Mouse (Mus musculus) midbrain, embryonic 12.5 days (tissue): ENCODE measurements around the gene Prpsap2. TPM values are rescaled to one million over a fixed set of nuclear protein-coding genes. Genes with fewer than 3 reads are reported as not detected.
A peak's percentile ranks its signal among the peaks of the same experiment; 100 is the strongest.

Source experiments
- ATAC-seq: fragments of 200-750 bp; cut with Nextera tagmentation; 2 replicates; pipeline ENCODE4 v1.8.0; 2017; ENCODE audit warnings: low read depth, moderate TSS enrichment, moderate library complexity; ENCODE audit not compliant: low FRiP score
- H3K27ac ChIP-seq: fragments of 300-500 bp; sonication (generic); replicated peaks from 2 replicates; pipeline ENCODE4 v1.5.1; 2016; ENCODE audit warnings: mild to moderate bottlenecking
- H3K27me3 ChIP-seq: fragments of 300-500 bp; sonication (generic); 2 replicates; pipeline ENCODE4 v1.6.1; 2016; ENCODE audit warnings: mild to moderate bottlenecking
- H3K36me3 ChIP-seq: fragments of 300-500 bp; sonication (generic); 2 replicates; pipeline ENCODE4 v1.6.1; 2016
- H3K4me1 ChIP-seq: fragments of 300-500 bp; sonication (generic); 2 replicates; pipeline ENCODE4 v1.6.1; 2016
- H3K4me2 ChIP-seq: fragments of 300-500 bp; sonication (generic); replicated peaks from 2 replicates; pipeline ENCODE4 v1.6.1; 2016; ENCODE audit warnings: mild to moderate bottlenecking, moderate library complexity
- H3K4me3 ChIP-seq: fragments of 300-500 bp; sonication (generic); 2 replicates; pipeline ENCODE4 v1.5.1; 2016; ENCODE audit warnings: mild to moderate bottlenecking
- H3K9ac ChIP-seq: fragments of 300-500 bp; sonication (generic); replicated peaks from 2 replicates; pipeline ENCODE4 v1.6.1; 2016; ENCODE audit warnings: mild to moderate bottlenecking, moderate library complexity
- H3K9me3 ChIP-seq: fragments of 300-500 bp; sonication (generic); 2 replicates; pipeline ENCODE4 v1.6.1; 2016; ENCODE audit warnings: mild to moderate bottlenecking
- WGBS: fragments of 180-500 bp; shearing (Covaris S2); methylation state at CpG from one replicate; pipeline ENCODE4 v1.1.7; 2016; 5-methylcytosine and 5-hydroxymethylcytosine counted together
- polyA plus RNA-seq: library from polyadenylated mRNA; unstranded; fragments of >200 nt; fragmentation: Nextera tagmentation; extraction: Ambion mirVana; gene quantifications from 2 replicates; pipeline ENCODE4 v1.2.1, GENCODE M21; 2016

Prpsap2 gene
- polyA plus RNA-seq, 1 experiment from 2014 or later, result 61.3 TPM

- Histone ChIP-seq H3K9me3 (no peaks in the 10 kb centered on the region), H3K27ac (no peak overlapping the region), H3K27me3 (peaks cover 8% of the 10 kb centered on the region), H3K9ac (no peak overlapping the region), H3K4me1 (no peaks in the 10 kb centered on the region), H3K36me3 (no peaks in the 10 kb centered on the region), H3K4me2 (no peak overlapping the region), H3K4me3 (no peak overlapping the region)
- ATAC-seq, result peak; percentile 30; the same call in 1 of the 2 replicates
- WGBS, result 45% methylated on average over 11 of the region's 11 CpGs
Measured at GRCm38 (mm10) chr11:61714346-61715117, 47.4 kb downstream of the Prpsap2 start.

- no peak for ATAC-seq
- Histone ChIP-seq H3K9ac (no peak overlapping the region), H3K36me3 (no peaks in the 10 kb centered on the region), H3K4me1 (no peaks in the 10 kb centered on the region), H3K9me3 (no peaks in the 10 kb centered on the region), H3K4me3 (no peak overlapping the region), H3K27me3 (peaks cover 8% of the 10 kb centered on the region), H3K4me2 (no peak overlapping the region), H3K27ac (no peak overlapping the region)
- 59% methylated on average over 15 of the region's 15 CpGs for WGBS
Measured at GRCm38 (mm10) chr11:61713157-61713855, 48.6 kb downstream of the Prpsap2 start.

DNA sequence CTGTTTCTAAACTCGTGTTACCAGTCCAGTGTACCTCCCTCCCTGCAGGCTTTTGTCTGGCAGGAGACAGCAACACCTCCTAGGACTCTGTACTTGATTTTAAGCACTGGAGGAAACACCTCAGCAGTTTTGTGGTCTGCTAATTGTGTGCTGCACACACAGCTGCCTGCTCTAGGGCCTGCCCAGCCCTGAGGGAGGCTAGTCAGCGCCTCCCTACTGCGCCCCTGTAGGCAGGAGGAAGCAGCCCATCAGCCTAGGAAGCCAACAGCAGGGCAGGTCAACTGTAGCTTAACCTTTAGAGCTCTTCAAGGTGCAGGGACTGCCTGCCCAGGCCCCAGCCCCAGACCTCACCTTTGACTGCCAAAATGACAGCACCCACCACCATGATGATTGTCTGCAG is 53.0 kb downstream of the Prpsap2 start:
- no peaks in the 10 kb centered on the region for H3K36me3 ChIP-seq
- H3K27me3 ChIP-seq, result peaks cover 3% of the 10 kb centered on the region; the same call in 1 of the 2 replicates
- WGBS, result 69% methylated on average over 3 of the region's 3 CpGs
- H3K4me1 ChIP-seq, result no peaks in the 10 kb centered on the region
- no peak overlapping the region for H3K27ac ChIP-seq
- H3K4me3 ChIP-seq, result no peak overlapping the region
- no peaks in the 10 kb centered on the region for H3K9me3 ChIP-seq
- no peak overlapping the region for H3K4me2 ChIP-seq
- ATAC-seq, result no peak
- no peak overlapping the region for H3K9ac ChIP-seq

DNA sequence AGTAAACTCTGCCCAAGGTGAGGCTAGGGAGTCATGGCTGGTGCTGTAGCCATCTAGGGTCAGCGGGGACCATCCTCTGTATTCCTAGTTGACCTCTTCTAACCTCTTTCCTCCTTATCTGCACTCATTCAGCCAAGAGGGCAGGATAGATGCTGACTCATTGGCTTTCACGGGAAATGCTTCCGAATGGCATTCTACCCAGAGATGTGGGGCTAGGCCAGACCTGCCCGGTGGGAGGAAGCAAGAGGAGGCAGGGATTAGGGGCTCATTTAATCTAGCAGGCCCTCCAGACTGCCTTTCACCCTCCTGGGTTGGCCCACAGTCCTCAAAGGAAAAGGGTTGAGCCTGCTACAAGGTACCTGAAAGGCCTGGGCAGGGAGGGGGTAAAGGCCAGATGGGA is 55.7 kb downstream of the Prpsap2 start:
- no peak overlapping the region for H3K27ac ChIP-seq
- H3K4me1 ChIP-seq, result peaks cover 7% of the 10 kb centered on the region
- H3K4me2 ChIP-seq, result no peak overlapping the region
- H3K9me3 ChIP-seq, result no peaks in the 10 kb centered on the region
- no peak overlapping the region for H3K4me3 ChIP-seq
- no peak for ATAC-seq
- H3K9ac ChIP-seq, result no peak overlapping the region
- WGBS, result 62% methylated on average over 4 of the region's 4 CpGs
- H3K27me3 ChIP-seq, result no peaks in the 10 kb centered on the region; the same call in 1 of the 2 replicates
- H3K36me3 ChIP-seq, result no peaks in the 10 kb centered on the region

- WGBS, result 89% methylated on average over 2 of the region's 2 CpGs
- H3K9ac ChIP-seq, result no peak overlapping the region
- H3K27me3 ChIP-seq, result no peaks in the 10 kb centered on the region; the same call in 1 of the 2 replicates
- ATAC-seq, result no peak
- H3K36me3 ChIP-seq, result no peaks in the 10 kb centered on the region
- no peak overlapping the region for H3K4me2 ChIP-seq
- H3K27ac ChIP-seq, result no peak overlapping the region
- H3K9me3 ChIP-seq, result no peaks in the 10 kb centered on the region
- H3K4me1 ChIP-seq, result peaks cover 11% of the 10 kb centered on the region
- no peak overlapping the region for H3K4me3 ChIP-seq
Measured at GRCm38 (mm10) chr11:61705581-61705980, 56.3 kb downstream of the Prpsap2 start.

DNA sequence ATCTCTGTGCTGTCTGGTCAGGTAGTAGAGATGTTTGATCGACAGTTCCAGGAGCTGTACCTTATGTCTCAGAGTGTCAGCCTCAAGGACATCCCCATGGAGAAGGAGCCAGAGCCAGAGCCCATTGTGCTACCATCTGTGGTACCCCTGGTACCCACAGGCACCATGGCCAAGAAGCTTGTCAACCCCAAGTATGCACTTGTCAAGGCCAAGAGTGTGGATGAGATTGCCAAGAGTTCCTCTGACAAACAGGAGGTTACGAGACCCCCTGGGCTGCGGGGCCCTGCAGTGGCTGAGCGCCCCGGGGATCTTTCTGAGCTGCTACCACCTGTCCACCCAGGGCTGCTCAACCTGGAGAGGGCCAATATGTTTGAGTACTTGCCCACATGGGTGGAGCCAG is 59.4 kb downstream of the Prpsap2 start:
- no peaks in the 10 kb centered on the region for H3K36me3 ChIP-seq
- no peak for ATAC-seq
- H3K27ac ChIP-seq, result no peak overlapping the region
- no peak overlapping the region for H3K4me3 ChIP-seq
- H3K4me1 ChIP-seq, result peaks cover 17% of the 10 kb centered on the region
- H3K4me2 ChIP-seq, result no peak overlapping the region
- no peaks in the 10 kb centered on the region for H3K27me3 ChIP-seq
- no peak overlapping the region for H3K9ac ChIP-seq
- H3K9me3 ChIP-seq, result no peaks in the 10 kb centered on the region
- 95% methylated on average over 5 of the region's 5 CpGs for WGBS

DNA sequence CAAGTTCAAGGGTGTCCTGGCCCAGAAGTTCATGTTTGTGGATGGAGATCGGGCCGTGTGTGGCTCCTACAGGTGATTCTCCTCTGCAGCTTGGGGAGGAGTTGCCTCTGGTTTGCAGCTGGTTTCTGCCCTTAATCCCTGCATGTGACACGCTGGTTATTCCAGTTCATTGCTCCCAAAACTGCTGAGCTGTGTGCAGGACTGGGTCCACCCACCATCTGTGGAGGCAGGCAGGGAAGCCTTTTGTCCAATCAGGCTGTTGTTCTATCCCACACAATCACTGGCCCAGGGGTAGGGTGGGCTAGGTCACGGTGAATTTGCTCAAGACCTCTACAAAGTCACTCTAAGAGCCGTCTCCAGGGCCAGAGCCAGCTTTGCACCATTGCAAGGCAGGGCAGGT is 60.2 kb downstream of the Prpsap2 start:
- Histone ChIP-seq H3K9ac (no peak overlapping the region), H3K27me3 (no peaks in the 10 kb centered on the region), H3K4me2 (no peak overlapping the region), H3K4me1 (peaks cover 17% of the 10 kb centered on the region), H3K27ac (no peak overlapping the region), H3K36me3 (no peaks in the 10 kb centered on the region), H3K9me3 (no peaks in the 10 kb centered on the region), H3K4me3 (no peak overlapping the region)
- ATAC-seq, result no peak
- 48% methylated on average over 5 of the region's 5 CpGs for WGBS

DNA sequence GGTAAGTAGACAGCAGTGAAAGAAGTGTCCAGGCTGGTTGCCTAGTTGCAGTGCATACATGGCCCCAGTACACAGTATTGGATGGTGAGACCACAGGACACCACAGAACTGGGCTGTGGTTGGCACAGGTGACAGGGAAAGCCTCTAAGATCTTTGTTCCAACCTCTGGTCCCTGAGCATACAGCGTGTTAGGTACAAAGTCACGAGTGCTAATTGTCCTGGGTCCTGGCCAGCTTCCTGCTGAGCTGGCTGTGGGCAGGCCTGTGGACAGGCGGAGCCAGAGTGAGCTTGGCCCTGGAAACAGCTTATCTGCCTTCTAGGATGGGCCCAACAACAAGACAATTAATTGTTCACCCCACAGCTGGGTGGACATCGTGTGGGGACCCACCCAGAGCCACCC is 62.0 kb downstream of the Prpsap2 start:
- H3K36me3 ChIP-seq, result no peaks in the 10 kb centered on the region
- ATAC-seq, result no peak
- WGBS, result 78% methylated on average over 4 of the region's 4 CpGs
- peaks cover 17% of the 10 kb centered on the region for H3K4me1 ChIP-seq
- no peak overlapping the region for H3K27ac ChIP-seq
- H3K27me3 ChIP-seq, result no peaks in the 10 kb centered on the region
- no peak overlapping the region for H3K4me3 ChIP-seq
- H3K4me2 ChIP-seq, result no peak overlapping the region
- no peak overlapping the region for H3K9ac ChIP-seq
- no peaks in the 10 kb centered on the region for H3K9me3 ChIP-seq

- 91% methylated on average over 5 of the region's 5 CpGs for WGBS
- H3K27ac ChIP-seq, result no peak overlapping the region
- H3K27me3 ChIP-seq, result no peaks in the 10 kb centered on the region
- H3K4me3 ChIP-seq, result no peak overlapping the region
- no peaks in the 10 kb centered on the region for H3K36me3 ChIP-seq
- no peak for ATAC-seq
- no peak overlapping the region for H3K4me2 ChIP-seq
- peaks cover 17% of the 10 kb centered on the region for H3K4me1 ChIP-seq
- H3K9me3 ChIP-seq, result no peaks in the 10 kb centered on the region
- no peak overlapping the region for H3K9ac ChIP-seq
Measured at GRCm38 (mm10) chr11:61699460-61699859, 62.4 kb downstream of the Prpsap2 start.

GRCm38 (mm10) chr11:61698852-61699251 is 63.0 kb downstream of the Prpsap2 start:
- H3K27ac ChIP-seq, result no peak overlapping the region

GRCm38 (mm10) chr11:61692996-61693395 is 68.9 kb downstream of the Prpsap2 start:
- Histone ChIP-seq H3K27ac (no peak overlapping the region), H3K9ac (no peak overlapping the region), H3K4me3 (no peak overlapping the region), H3K36me3 (no peaks in the 10 kb centered on the region), H3K4me1 (no peaks in the 10 kb centered on the region; the same call in 1 of the 2 replicates), H3K4me2 (no peak overlapping the region), H3K27me3 (no peaks in the 10 kb centered on the region; the same call in 1 of the 2 replicates), H3K9me3 (no peaks in the 10 kb centered on the region)
- no peak for ATAC-seq
- 88% methylated on average over 5 of the region's 5 CpGs for WGBS

More at GRCm38 (mm10) chr11:61698852-61699251, 63.0 kb downstream of the Prpsap2 start:
- H3K9ac ChIP-seq, result no peak overlapping the region
- no peaks in the 10 kb centered on the region for H3K36me3 ChIP-seq
- no peak overlapping the region for H3K4me2 ChIP-seq
- H3K4me1 ChIP-seq, result peaks cover 17% of the 10 kb centered on the region
- no peaks in the 10 kb centered on the region for H3K9me3 ChIP-seq
- H3K27me3 ChIP-seq, result no peaks in the 10 kb centered on the region
- H3K4me3 ChIP-seq, result no peak overlapping the region
- ATAC-seq, result no peak

- Histone ChIP-seq H3K27ac (no peak overlapping the region), H3K9ac (no peak overlapping the region), H3K4me3 (no peak overlapping the region), H3K27me3 (peaks cover 45% of the 10 kb centered on the region), H3K9me3 (no peaks in the 10 kb centered on the region), H3K4me2 (no peak overlapping the region), H3K36me3 (no peaks in the 10 kb centered on the region), H3K4me1 (peaks cover 9% of the 10 kb centered on the region)
- WGBS, result 45% methylated on average over 2 of the region's 2 CpGs
- ATAC-seq, result no peak
Measured at GRCm38 (mm10) chr11:61687595-61687994, 74.3 kb downstream of the Prpsap2 start.
